Comparison of ENCODE assay signal across 18 mouse cellular contexts in genomic region chr3:80546151-80546695, GRCm38 (mm10).
"Had no signal": no experiment of that assay in that cellular context is flagged by ENCODE, and none has a peak within 500 bp of the region (broad histone marks: within the 10 kb centered on the region; RNA-seq: fewer than 3 reads in every experiment).

No protein-coding gene starts in this region.

- H3K4me3 ChIP-seq: lung, embryonic 15.5 days; megakaryocyte, embryonic 14.5 days; midbrain, embryonic 13.5 days; midbrain, embryonic 15.5 days; neural tube, embryonic 12.5 days; stomach, embryonic 15.5 days had no signal

- ATAC-seq: liver, postnatal 0 days; lung, postnatal 0 days; midbrain, embryonic 13.5 days; midbrain, embryonic 15.5 days had no signal

- H3K27me3 ChIP-seq: lung, embryonic 15.5 days; megakaryocyte, embryonic 14.5 days; midbrain, embryonic 13.5 days; midbrain, embryonic 15.5 days; neural tube, embryonic 12.5 days; stomach, embryonic 15.5 days had no signal

- H3K9ac ChIP-seq: liver, postnatal 0 days; lung, embryonic 15.5 days; midbrain, embryonic 13.5 days; midbrain, embryonic 15.5 days; neural tube, embryonic 12.5 days; stomach, embryonic 15.5 days had no signal

- H3K36me3 ChIP-seq: lung, embryonic 15.5 days; midbrain, embryonic 13.5 days; midbrain, embryonic 15.5 days; neural tube, embryonic 12.5 days; stomach, embryonic 15.5 days had no signal

- H3K4me1 ChIP-seq: lung, embryonic 15.5 days; megakaryocyte, embryonic 14.5 days; midbrain, embryonic 13.5 days; midbrain, embryonic 15.5 days; neural tube, embryonic 12.5 days; stomach, embryonic 15.5 days had no signal

- H3K9me3 ChIP-seq: lung, embryonic 15.5 days; megakaryocyte, embryonic 14.5 days; midbrain, embryonic 13.5 days; midbrain, embryonic 15.5 days; neural tube, embryonic 12.5 days; stomach, embryonic 15.5 days had no signal

- H3K27ac ChIP-seq: lung, embryonic 15.5 days; macrophage; midbrain, embryonic 13.5 days; midbrain, embryonic 15.5 days; neural tube, embryonic 12.5 days; stomach, embryonic 15.5 days; stomach, postnatal 0 days had no signal

- DNase-seq: liver, postnatal 0 days; lung, adult 2 months; lung, postnatal 14 days; lung, postnatal 36 days; right cerebral cortex, postnatal 14 days; thymus, adult 18-20 months; thymus, postnatal 14 days; thymus, postnatal 36 days had no signal

- H3K4me2 ChIP-seq: lung, embryonic 15.5 days; midbrain, embryonic 11.5 days; midbrain, embryonic 13.5 days; midbrain, embryonic 15.5 days; neural tube, embryonic 12.5 days; stomach, embryonic 15.5 days had no signal
